Mouse (Mus musculus) thymus, adult 2 months (tissue): ENCODE results near the gene Immp2l.

ENCODE experiments used
- CTCF ChIP-seq: fragments of 200-500 bp; IDR thresholded peaks from 2 replicates; pipeline ENCODE4 v1.5.1; 2012; ENCODE audit warnings: mild to moderate bottlenecking, control low read depth, low read length, moderate library complexity, borderline replicate concordance; ENCODE audit not compliant: control insufficient read depth, poor library complexity, insufficient read depth; ENCODE audit errors: extremely low read depth
- POLR2A ChIP-seq: fragments of 200-500 bp; IDR thresholded peaks from 2 replicates; pipeline ENCODE4 v1.6.1; 2012; ENCODE audit warnings: mild to moderate bottlenecking, low read length, control low read depth, moderate library complexity; ENCODE audit not compliant: control insufficient read depth, poor library complexity, insufficient read depth; ENCODE audit errors: extremely low read depth

DNA sequence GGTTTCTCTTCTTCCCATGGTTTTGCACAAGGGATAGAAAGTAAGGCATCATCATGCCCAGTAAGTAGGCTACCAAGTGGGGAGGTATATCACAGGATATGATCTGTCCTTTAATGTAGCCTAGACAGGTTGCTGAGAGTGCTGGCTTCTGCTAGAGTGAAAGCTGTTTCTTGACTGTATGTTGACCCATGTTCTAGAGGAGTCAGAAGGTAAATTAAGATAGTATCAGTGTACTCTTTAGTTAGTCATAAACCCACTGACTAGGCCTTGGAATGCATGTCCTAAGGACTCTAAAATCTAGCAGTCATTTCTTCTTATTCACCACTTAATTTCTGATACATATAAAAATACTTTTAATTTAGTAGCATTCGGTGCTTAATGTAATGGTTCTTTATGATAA lies 377.2 kb downstream of the Immp2l start:
- no peak for TF ChIP-seq CTCF
- no peak for TF ChIP-seq POLR2A
